Mouse (Mus musculus) forebrain, embryonic 16.5 days (tissue): ENCODE data around the gene Tekt2. TPM values are rescaled to one million over a fixed set of nuclear protein-coding genes. Genes with fewer than 3 reads are reported as not detected.
A peak's percentile ranks its signal among the peaks of the same experiment; 100 is the strongest.

ENCODE experiments used
- ATAC-seq: fragments of 200-750 bp; cut with Nextera tagmentation; 2 replicates; pipeline ENCODE4 v1.8.0; 2017; ENCODE audit warnings: mild to moderate bottlenecking, moderate library complexity
- H3K27ac ChIP-seq: fragments of 300-500 bp; sonication (generic); 2 replicates; pipeline ENCODE4 v1.5.1; 2014; ENCODE audit warnings: low read length, control low read depth
- H3K27me3 ChIP-seq: fragments of 300-500 bp; sonication (generic); replicated peaks from 2 replicates; pipeline ENCODE4 v1.6.1; 2014; ENCODE audit warnings: low read length; ENCODE audit not compliant: control insufficient read depth, insufficient read depth
- H3K36me3 ChIP-seq: fragments of 300-500 bp; sonication (generic); 2 replicates; pipeline ENCODE4 v1.6.1; 2014; ENCODE audit not compliant: control insufficient read depth, insufficient read depth
- H3K4me1 ChIP-seq: fragments of 300-500 bp; sonication (generic); replicated peaks from 2 replicates; pipeline ENCODE4 v1.6.1; 2014; ENCODE audit warnings: low read length; ENCODE audit not compliant: control insufficient read depth, insufficient read depth
- H3K4me2 ChIP-seq: fragments of 300-500 bp; sonication (generic); 2 replicates; pipeline ENCODE4 v1.6.1; 2014; ENCODE audit warnings: mild to moderate bottlenecking, low read length, control low read depth
- H3K4me3 ChIP-seq: fragments of 300-500 bp; sonication (generic); replicated peaks from 2 replicates; pipeline ENCODE4 v1.5.1; 2014; ENCODE audit warnings: mild to moderate bottlenecking, low read length, control low read depth
- H3K9ac ChIP-seq: fragments of 300-500 bp; sonication (generic); replicated peaks from 2 replicates; pipeline ENCODE4 v1.6.1; 2014; ENCODE audit warnings: low read depth, low read length, control low read depth
- H3K9me3 ChIP-seq: fragments of 300-500 bp; sonication (generic); 2 replicates; pipeline ENCODE4 v1.6.1; 2016; ENCODE audit warnings: low read length; ENCODE audit not compliant: control insufficient read depth
- WGBS: fragments of 180-500 bp; shearing (Covaris S2); extraction: QIAGEN DNeasy Blood & Tissue Kit; methylation state at CpG from one replicate; pipeline ENCODE4 v1.1.7; 2014; 5-methylcytosine and 5-hydroxymethylcytosine counted together
- polyA plus RNA-seq: library from polyadenylated mRNA; unstranded; fragments of >200 nt; fragmentation: Nextera tagmentation; extraction: Ambion mirVana; gene quantifications from 2 replicates; pipeline ENCODE4 v1.2.1, GENCODE M21; 2015

Tekt2 gene
- polyA plus RNA-seq, 1 experiment from 2014 or later = 15.1 TPM

DNA sequence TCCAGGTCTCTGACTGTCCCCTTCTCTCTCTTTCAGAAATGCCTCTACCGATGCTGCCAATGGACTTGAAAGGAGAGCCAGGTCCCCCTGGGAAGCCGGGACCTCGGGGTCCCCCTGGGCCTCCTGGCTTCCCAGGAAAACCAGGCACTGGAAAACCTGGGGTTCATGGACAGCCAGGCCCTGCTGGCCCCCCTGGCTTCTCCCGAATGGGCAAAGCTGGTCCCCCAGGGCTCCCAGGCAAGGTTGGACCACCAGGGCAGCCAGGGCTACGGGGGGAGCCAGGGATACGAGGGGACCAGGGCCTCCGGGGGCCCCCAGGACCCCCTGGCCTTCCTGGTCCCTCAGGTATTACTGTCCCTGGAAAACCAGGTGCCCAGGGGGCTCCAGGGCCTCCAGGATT is 15.1 kb downstream of the Tekt2 start:
- H3K9me3 ChIP-seq = 0 out of 2 replicates have a peak, but pooled peaks cover 2% of the 10 kb centered on the region

DNA sequence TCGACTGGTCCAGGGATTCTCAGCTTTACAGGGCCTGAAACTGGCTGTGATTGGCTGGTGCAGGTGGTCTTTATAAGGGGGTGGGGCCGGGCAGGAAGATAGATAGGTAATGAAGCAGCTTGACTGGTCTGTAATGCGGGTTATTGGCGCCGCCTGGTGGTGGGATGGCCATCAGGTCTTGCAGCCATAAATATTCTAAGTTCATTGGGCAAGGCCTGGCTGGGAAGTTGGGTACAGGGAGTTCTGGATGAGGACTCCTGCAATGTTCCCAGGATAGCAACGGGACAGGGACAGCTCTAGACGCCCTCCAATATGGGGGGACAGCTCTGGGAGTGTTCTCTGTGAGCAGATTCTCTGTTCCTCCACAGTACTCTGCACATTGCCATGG is 15.6 kb downstream of the Tekt2 start:
- Histone ChIP-seq H3K4me1 (peaks cover 3% of the 10 kb centered on the region; the same call in 1 of the 2 replicates), H3K4me3 (peak overlapping the region; percentile 30), H3K27ac (no peak overlapping the region), H3K9me3 (0 out of 2 replicates have a peak, but pooled peaks cover 2% of the 10 kb centered on the region), H3K4me2 (peak overlapping the region; percentile 49), H3K9ac (no peak overlapping the region), H3K27me3 (no peaks in the 10 kb centered on the region), H3K36me3 (no peaks in the 10 kb centered on the region)
- ATAC-seq = peak; percentile 87
- WGBS = 0% methylated on average over 7 of the region's 7 CpGs

More for the DNA sequence above, 15.1 kb downstream of the Tekt2 start:
- H3K36me3 ChIP-seq = no peaks in the 10 kb centered on the region
- no peak overlapping the region for H3K9ac ChIP-seq
- H3K4me2 ChIP-seq = no peak overlapping the region
- H3K4me3 ChIP-seq = no peak overlapping the region
- 82% methylated on average over 6 of the region's 7 CpGs for WGBS
- H3K27me3 ChIP-seq = no peaks in the 10 kb centered on the region
- H3K4me1 ChIP-seq = peaks cover 3% of the 10 kb centered on the region; the same call in 1 of the 2 replicates
- no peak for ATAC-seq
- H3K27ac ChIP-seq = no peak overlapping the region

DNA sequence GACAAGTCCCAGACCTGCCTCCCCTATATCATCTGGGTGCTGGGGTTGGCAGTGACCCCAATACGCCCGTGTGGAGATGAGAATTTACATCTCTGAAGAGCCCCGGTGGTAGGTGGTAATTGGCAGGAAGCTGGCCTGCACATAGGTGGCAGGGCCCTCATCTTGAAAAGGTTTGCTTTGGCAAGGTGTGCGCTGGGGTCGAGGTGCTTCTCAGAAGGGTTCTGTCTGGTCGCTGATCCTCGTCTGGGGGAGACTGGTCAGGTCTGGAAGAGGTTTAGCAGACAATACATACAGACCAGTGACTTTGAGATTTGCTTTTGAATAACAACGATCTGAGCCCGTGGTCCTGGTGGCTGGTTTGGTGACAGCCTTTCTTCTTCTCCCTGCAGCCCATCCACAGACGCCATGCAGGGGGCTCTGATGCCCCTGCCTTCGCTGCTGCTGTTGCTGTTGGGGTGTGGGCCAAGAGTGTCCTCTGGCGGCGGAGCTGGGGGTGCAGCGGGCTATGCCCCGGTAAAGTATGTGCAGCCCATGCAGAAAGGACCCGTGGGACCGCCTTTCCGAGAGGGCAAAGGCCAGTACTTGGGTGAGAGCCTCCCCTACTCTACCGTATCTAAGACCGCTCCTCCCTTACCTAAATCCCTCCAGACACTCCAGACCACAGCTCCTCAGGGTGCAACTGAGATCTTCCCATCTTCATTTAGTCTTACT is 16.1 kb downstream of the Tekt2 start:
- Histone ChIP-seq H3K36me3 (no peaks in the 10 kb centered on the region), H3K4me1 (peaks cover 3% of the 10 kb centered on the region; the same call in 1 of the 2 replicates), H3K9me3 (0 out of 2 replicates have a peak, but pooled peaks cover 2% of the 10 kb centered on the region), H3K4me3 (peak overlapping the region; percentile 30), H3K4me2 (peak overlapping the region; percentile 49), H3K9ac (0 out of 2 replicates have a peak overlapping the region, but pooled peaks have one; percentile 25), H3K27me3 (no peaks in the 10 kb centered on the region), H3K27ac (no peak overlapping the region)
- 16% methylated on average over 20 of the region's 20 CpGs for WGBS
- peak; percentile 61 for ATAC-seq

DNA sequence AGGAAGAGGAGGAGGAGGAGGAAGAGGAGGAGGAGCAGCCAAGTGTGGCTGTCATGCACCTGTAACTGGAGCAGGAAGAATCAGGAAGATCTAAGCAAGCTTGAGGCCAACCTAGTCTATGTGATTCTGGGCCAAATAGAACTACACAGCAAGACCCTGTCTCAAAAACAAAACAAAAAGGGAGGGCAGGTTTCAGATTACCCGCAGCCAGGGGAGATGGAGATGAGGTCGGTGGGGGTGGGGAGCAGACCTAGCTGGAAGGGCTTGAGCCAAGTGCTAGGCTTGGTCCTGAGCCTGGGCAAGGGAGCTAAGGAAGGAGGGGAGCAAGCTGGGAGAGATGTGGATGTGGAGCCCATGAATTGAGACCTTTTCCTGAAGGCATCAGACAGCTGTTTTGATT is 18.7 kb downstream of the Tekt2 start:
- Histone ChIP-seq H3K27me3 (peaks cover 12% of the 10 kb centered on the region), H3K9ac (no peak overlapping the region), H3K4me1 (peaks cover 3% of the 10 kb centered on the region; the same call in 1 of the 2 replicates), H3K27ac (no peak overlapping the region), H3K4me3 (no peak overlapping the region), H3K9me3 (0 out of 2 replicates have a peak, but pooled peaks cover 2% of the 10 kb centered on the region), H3K36me3 (no peaks in the 10 kb centered on the region), H3K4me2 (no peak overlapping the region)
- no peak for ATAC-seq
- 8% methylated on average over 2 of the region's 2 CpGs for WGBS

DNA sequence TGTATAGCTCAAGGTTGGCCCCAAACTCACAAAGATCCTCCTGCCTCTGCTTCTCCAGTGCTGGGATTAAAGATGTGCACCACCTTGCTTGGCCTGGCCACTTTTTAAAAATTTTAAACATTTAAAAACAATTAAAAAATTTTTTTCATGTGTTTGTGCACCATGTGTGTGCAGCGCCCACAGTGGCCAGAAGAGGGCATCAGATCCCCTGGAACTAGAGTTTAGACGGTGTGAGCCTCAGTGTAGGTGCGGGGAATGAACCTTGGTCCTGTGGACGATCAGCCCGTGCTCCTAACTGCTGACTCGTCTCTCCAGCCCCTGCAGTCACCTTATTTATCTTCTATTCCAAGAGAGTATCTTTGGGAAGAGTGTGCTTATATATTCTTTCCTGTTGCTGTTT is 19.4 kb downstream of the Tekt2 start:
- 0 out of 2 replicates have a peak, but pooled peaks cover 2% of the 10 kb centered on the region for H3K9me3 ChIP-seq
- no peak overlapping the region for H3K4me2 ChIP-seq
- no peak overlapping the region for H3K4me3 ChIP-seq
- ATAC-seq = no peak
- H3K4me1 ChIP-seq = peaks cover 8% of the 10 kb centered on the region
- H3K9ac ChIP-seq = no peak overlapping the region
- 84% methylated on average over 6 of the region's 6 CpGs for WGBS
- H3K27me3 ChIP-seq = peaks cover 12% of the 10 kb centered on the region
- H3K27ac ChIP-seq = no peak overlapping the region
- H3K36me3 ChIP-seq = no peaks in the 10 kb centered on the region

DNA sequence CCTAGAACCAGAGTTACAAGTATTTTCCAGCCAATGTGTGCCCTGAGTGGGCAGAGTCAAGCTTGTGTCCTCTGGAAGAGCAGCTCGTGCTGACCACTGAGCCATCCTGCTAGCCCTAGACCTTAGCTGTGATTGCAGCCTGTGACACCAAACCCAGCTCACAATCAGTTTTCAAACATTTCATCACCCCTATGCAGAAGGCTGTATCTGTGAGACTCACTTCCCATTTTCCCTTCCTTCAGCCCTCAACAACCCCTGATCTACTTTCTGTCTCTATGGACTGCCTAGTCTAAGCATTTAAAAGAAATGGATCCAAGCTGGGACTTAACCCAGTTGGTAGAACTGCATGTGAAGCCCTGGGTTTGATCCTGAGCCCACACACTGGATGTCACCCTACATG is 20.1 kb downstream of the Tekt2 start:
- Histone ChIP-seq H3K9me3 (0 out of 2 replicates have a peak, but pooled peaks cover 2% of the 10 kb centered on the region), H3K4me3 (no peak overlapping the region), H3K9ac (no peak overlapping the region), H3K4me2 (no peak overlapping the region), H3K4me1 (peaks cover 13% of the 10 kb centered on the region), H3K27ac (no peak overlapping the region), H3K27me3 (peaks cover 19% of the 10 kb centered on the region), H3K36me3 (no peaks in the 10 kb centered on the region)
- 90% methylated on average over 1 of the region's 1 CpGs for WGBS
- no peak for ATAC-seq

DNA sequence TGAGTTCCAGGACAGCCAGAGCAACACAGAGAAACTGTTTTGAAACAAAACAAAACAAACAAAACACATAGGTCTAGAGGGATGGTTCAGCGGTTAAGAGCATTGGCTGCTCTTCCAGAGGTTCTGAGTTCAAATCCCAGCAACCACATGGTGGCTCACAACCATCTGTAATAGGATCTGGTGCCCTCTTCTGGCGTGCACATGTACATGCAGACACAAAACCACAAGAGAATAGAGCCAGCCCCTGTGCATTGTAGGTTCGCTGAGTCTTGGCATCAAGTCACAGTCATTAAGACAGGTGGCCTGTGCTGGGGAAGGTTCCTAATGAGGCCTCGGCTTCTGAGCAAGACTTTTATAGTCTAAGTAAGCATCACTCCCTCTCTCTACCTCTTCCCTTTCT is 21.6 kb downstream of the Tekt2 start:
- H3K27me3 ChIP-seq = peaks cover 34% of the 10 kb centered on the region
- WGBS = 51% methylated on average over 4 of the region's 4 CpGs
- 0 out of 2 replicates have a peak, but pooled peaks cover 2% of the 10 kb centered on the region for H3K9me3 ChIP-seq
- H3K4me2 ChIP-seq = no peak overlapping the region
- H3K9ac ChIP-seq = no peak overlapping the region
- peaks cover 9% of the 10 kb centered on the region for H3K4me1 ChIP-seq
- no peaks in the 10 kb centered on the region for H3K36me3 ChIP-seq
- no peak overlapping the region for H3K27ac ChIP-seq
- no peak overlapping the region for H3K4me3 ChIP-seq
- ATAC-seq = no peak

DNA sequence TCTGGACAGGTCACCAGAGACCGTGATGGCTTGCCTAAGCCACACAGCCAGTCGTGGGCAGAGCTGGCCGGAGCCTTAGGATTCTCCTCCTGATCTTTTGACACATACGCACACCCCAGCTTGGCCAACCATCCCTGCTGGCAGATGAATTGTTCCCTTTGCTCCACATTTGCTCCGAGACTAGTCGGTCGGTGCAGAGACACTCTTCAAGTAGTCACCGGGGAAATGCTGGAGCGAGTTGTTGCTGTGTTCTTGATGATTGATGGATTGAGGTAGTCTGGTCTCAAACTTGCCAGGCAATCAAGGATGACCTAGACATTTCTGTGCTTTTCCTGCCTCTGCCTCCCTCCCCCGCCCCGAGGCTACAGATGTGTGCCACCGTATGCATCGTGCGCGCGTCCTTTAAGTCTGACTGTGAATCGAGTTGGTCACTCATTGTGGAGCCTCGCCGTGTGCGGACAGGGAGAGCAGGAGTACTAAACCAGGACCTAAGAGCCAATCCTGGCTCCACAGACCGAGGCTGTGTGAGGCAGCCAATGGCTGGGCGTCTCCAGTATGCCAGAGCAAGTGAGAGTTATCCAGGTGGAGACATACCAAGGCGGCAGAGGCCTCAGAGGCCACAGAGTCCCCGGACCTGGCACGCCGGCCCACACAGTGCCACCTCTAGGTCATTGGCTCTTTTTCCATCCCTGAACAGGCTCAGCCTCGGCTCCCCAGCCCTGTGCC is 23.7 kb downstream of the Tekt2 start:
- ATAC-seq = no peak
- WGBS = 6% methylated on average over 27 of the region's 27 CpGs
- H3K27me3 ChIP-seq = peaks cover 46% of the 10 kb centered on the region
- H3K27ac ChIP-seq = no peak overlapping the region
- H3K36me3 ChIP-seq = no peaks in the 10 kb centered on the region
- no peak overlapping the region for H3K9ac ChIP-seq
- 0 out of 2 replicates have a peak, but pooled peaks cover 2% of the 10 kb centered on the region for H3K9me3 ChIP-seq
- peaks cover 14% of the 10 kb centered on the region for H3K4me1 ChIP-seq
- H3K4me2 ChIP-seq = peak overlapping the region; percentile 25
- peak overlapping the region; percentile 14 for H3K4me3 ChIP-seq

DNA sequence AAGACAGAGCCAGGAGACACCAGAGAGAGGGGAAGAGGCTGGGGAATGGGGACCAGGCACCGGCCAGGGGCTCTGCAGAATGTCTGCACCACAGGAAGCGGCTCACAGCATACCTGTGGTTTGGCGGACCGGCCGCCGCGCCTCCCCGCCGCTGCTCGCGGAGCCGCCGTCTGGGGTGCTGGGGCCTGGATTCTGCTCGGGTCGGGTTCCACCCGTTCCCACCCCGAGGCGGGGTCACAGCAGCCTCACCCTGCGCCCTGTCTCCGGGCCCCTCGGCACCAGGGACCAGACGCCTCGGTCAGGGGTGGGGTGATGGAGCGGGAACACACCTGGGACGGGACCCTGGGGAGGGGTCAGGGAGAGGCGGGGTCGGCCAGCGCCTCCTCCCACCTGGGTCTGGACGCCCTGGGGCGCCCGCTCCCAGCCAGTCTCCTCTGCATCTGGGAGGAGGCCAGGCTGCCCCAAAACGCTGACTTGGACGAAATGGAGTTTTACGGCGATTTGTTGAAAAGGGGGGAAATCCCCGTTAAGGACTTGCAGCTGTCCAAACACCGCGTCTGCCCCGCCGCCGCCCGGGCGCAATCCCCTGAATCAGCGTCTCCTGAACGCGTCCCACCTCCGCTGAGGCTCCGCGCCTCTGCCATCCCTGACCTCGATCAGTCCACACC is 24.4 kb downstream of the Tekt2 start:
- Histone ChIP-seq H3K9me3 (0 out of 2 replicates have a peak, but pooled peaks cover under 1% of the 10 kb centered on the region), H3K9ac (0 out of 2 replicates have a peak overlapping the region, but pooled peaks have one; percentile 9), H3K36me3 (no peaks in the 10 kb centered on the region), H3K4me3 (peak overlapping the region; percentile 14), H3K4me1 (peaks cover 19% of the 10 kb centered on the region), H3K27ac (no peak overlapping the region), H3K4me2 (peak overlapping the region; percentile 25), H3K27me3 (peaks cover 51% of the 10 kb centered on the region)
- 1% methylated on average over 46 of the region's 50 CpGs for WGBS
- ATAC-seq = no peak
